ENCODE assay signal across 17 mouse cellular contexts in genomic region chr12:100088026-100088425, GRCm38 (mm10). TPM values are rescaled to one million over a fixed set of nuclear protein-coding genes. Genes with fewer than 3 reads are reported as not detected.
DNase-seq lines count a peak whose midpoint lies in the region; ATAC-seq lines count a peak whose summit lies in the region.
"Had no signal": no experiment of that assay in that cellular context is flagged by ENCODE, and none has a peak within 500 bp of the region (broad histone marks: within the 10 kb centered on the region; RNA-seq: fewer than 3 reads in every experiment).

No protein-coding gene starts in this region.

- H3K9ac ChIP-seq in embryonic facial prominence, embryonic 13.5 days: no peak overlapping the region
- no peak overlapping the region for H3K9ac ChIP-seq in kidney, embryonic 16.5 days (replicated peaks; ENCODE audit: low read length)
- H3K9ac ChIP-seq: forebrain, embryonic 13.5 days; forebrain, embryonic 15.5 days; forebrain, postnatal 0 days had no signal

- no peak overlapping the region for H3K27ac ChIP-seq in embryonic facial prominence, embryonic 13.5 days
- H3K27ac ChIP-seq in embryonic facial prominence, embryonic 10.5 days (replicated peaks): no peak overlapping the region
- no peak overlapping the region for H3K27ac ChIP-seq in kidney, embryonic 16.5 days (ENCODE audit: low read length)
- H3K27ac ChIP-seq: forebrain, embryonic 13.5 days; forebrain, embryonic 15.5 days had no signal

- no peaks in the 10 kb centered on the region for H3K36me3 ChIP-seq in embryonic facial prominence, embryonic 13.5 days
- H3K36me3 ChIP-seq in embryonic facial prominence, embryonic 10.5 days (replicated peaks): no peaks in the 10 kb centered on the region
- H3K36me3 ChIP-seq in kidney, embryonic 16.5 days (ENCODE audit: insufficient read depth, low read length): no peaks in the 10 kb centered on the region
- H3K36me3 ChIP-seq: forebrain, embryonic 15.5 days had no signal

- 0 out of 2 replicates have a peak, but pooled peaks have one; percentile 20 for ATAC-seq in embryonic facial prominence, embryonic 13.5 days (ENCODE audit: insufficient number of reproducible peaks, insufficient read depth, low FRiP score, low TSS enrichment, low read depth)
- 0 out of 2 replicates have a peak, but pooled peaks have one; percentile 12 for ATAC-seq in kidney, embryonic 16.5 days (ENCODE audit: low FRiP score, low TSS enrichment)
- ATAC-seq: forebrain, embryonic 13.5 days; forebrain, embryonic 15.5 days; forebrain, postnatal 0 days had no signal

- peak; percentile 18 for DNase-seq in adrenal gland, postnatal 14 days
- DNase-seq in adrenal gland, adult 8-10 months: no peak
- no peak for DNase-seq in embryonic facial prominence, embryonic 10.5 days (ENCODE audit: low spot score)
- no peak for DNase-seq in kidney, postnatal 25 days
- DNase-seq in adipocyte (ENCODE audit: low spot score): peak; percentile 65
- no peak for DNase-seq in urinary bladder, adult 2 months (ENCODE audit: low spot score)
- DNase-seq: adrenal gland, adult 2 months; adrenal gland, postnatal 36 days; cerebellum, adult 11-12 months; cerebellum, adult 8-10 months; cerebellum, adult 9-11 months; cerebellum, postnatal 25 days; forebrain, postnatal 0 days had no signal

- H3K4me3 ChIP-seq in embryonic facial prominence, embryonic 13.5 days: no peak overlapping the region
- no peak overlapping the region for H3K4me3 ChIP-seq in embryonic facial prominence, embryonic 10.5 days
- no peak overlapping the region for H3K4me3 ChIP-seq in kidney, embryonic 16.5 days (ENCODE audit: low read length)
- H3K4me3 ChIP-seq: forebrain, embryonic 13.5 days; forebrain, embryonic 15.5 days had no signal

- WGBS in embryonic facial prominence, embryonic 13.5 days: 86% methylated on average over 3 of the region's 3 CpGs
- WGBS in embryonic facial prominence, embryonic 10.5 days: 89% methylated on average over 3 of the region's 3 CpGs
- 70% methylated on average over 3 of the region's 3 CpGs for WGBS in kidney, embryonic 16.5 days

- H3K4me2 ChIP-seq in embryonic facial prominence, embryonic 13.5 days: no peak overlapping the region
- no peak overlapping the region for H3K4me2 ChIP-seq in kidney, embryonic 16.5 days (replicated peaks; ENCODE audit: low read depth, low read length)
- H3K4me2 ChIP-seq: forebrain, embryonic 13.5 days; forebrain, embryonic 15.5 days had no signal

- no peaks in the 10 kb centered on the region for H3K9me3 ChIP-seq in embryonic facial prominence, embryonic 13.5 days
- no peaks in the 10 kb centered on the region for H3K9me3 ChIP-seq in embryonic facial prominence, embryonic 10.5 days
- H3K9me3 ChIP-seq in kidney, embryonic 16.5 days (ENCODE audit: low read length): no peaks in the 10 kb centered on the region
- H3K9me3 ChIP-seq: forebrain, embryonic 13.5 days; forebrain, embryonic 15.5 days had no signal

- peaks cover 7% of the 10 kb centered on the region; the same call in 1 of the 2 replicates for H3K4me1 ChIP-seq in embryonic facial prominence, embryonic 13.5 days
- peaks cover 20% of the 10 kb centered on the region for H3K4me1 ChIP-seq in embryonic facial prominence, embryonic 10.5 days
- peaks cover 14% of the 10 kb centered on the region for H3K4me1 ChIP-seq in kidney, embryonic 16.5 days (ENCODE audit: insufficient read depth, low read length)
- H3K4me1 ChIP-seq: forebrain, embryonic 15.5 days had no signal

- H3K27me3 ChIP-seq in embryonic facial prominence, embryonic 13.5 days: no peaks in the 10 kb centered on the region
- no peaks in the 10 kb centered on the region for H3K27me3 ChIP-seq in embryonic facial prominence, embryonic 10.5 days (replicated peaks; ENCODE audit: low read depth, poor library complexity, severe bottlenecking)
- H3K27me3 ChIP-seq in kidney, embryonic 16.5 days (ENCODE audit: insufficient read depth, low read length): no peaks in the 10 kb centered on the region
- H3K27me3 ChIP-seq: forebrain, embryonic 13.5 days; forebrain, embryonic 15.5 days had no signal

RNA-seq across cellular contexts. Expression of gene Psmc1, which starts 21.9 kb away (rescaled TPM):
- total RNA-seq in adrenal gland, postnatal 14 days (2021): 198 and 214 TPM in 2 replicates
- 100 to 1,000 TPM; 185 to 258 (median 197) TPM for total RNA-seq in adrenal gland, adult 8-10 months (2022)
- 256 and 280 TPM in 2 replicates for polyA plus RNA-seq in embryonic facial prominence, embryonic 13.5 days (2015; fragmentation: Nextera tagmentation; extraction: Ambion mirVana)
- polyA plus RNA-seq in embryonic facial prominence, embryonic 10.5 days (2016; fragmentation: Nextera tagmentation; extraction: Ambion mirVana): 392 and 405 TPM in 2 replicates
- 313 and 320 TPM in 2 replicates for polyA plus RNA-seq in kidney, embryonic 16.5 days (2015; fragmentation: Nextera tagmentation; extraction: Ambion mirVana)
- 108 and 118 TPM in 2 replicates for polyA plus RNA-seq in urinary bladder, adult 2 months (2012; rRNA removed)

Comparison
In these comparisons a context has a peak if more than half of its experiments do, and no peak if none do; other contexts are left out.
1. DNase-seq: peak in adrenal gland, postnatal 14 days (single experiment) and adipocyte (single experiment); none in adrenal gland, adult 8-10 months (single experiment), embryonic facial prominence, embryonic 10.5 days (single experiment), kidney, postnatal 25 days (0 of 2) and urinary bladder, adult 2 months (single experiment).